Mouse (Mus musculus) lung, adult 2 months (tissue): ENCODE measurements around the gene Noto.

Source experiments
- CTCF ChIP-seq: fragments of 200-500 bp; IDR thresholded peaks from 2 replicates; pipeline ENCODE4 v1.5.1; 2011; ENCODE audit warnings: mild to moderate bottlenecking, low read length, control low read depth; ENCODE audit not compliant: insufficient read depth
- POLR2A ChIP-seq: fragments of 200-500 bp; IDR thresholded peaks from 2 replicates; pipeline ENCODE4 v1.6.1; 2011; ENCODE audit warnings: low read depth, mild to moderate bottlenecking, control low read depth, low read length, borderline replicate concordance; ENCODE audit errors: extremely low read depth

DNA sequence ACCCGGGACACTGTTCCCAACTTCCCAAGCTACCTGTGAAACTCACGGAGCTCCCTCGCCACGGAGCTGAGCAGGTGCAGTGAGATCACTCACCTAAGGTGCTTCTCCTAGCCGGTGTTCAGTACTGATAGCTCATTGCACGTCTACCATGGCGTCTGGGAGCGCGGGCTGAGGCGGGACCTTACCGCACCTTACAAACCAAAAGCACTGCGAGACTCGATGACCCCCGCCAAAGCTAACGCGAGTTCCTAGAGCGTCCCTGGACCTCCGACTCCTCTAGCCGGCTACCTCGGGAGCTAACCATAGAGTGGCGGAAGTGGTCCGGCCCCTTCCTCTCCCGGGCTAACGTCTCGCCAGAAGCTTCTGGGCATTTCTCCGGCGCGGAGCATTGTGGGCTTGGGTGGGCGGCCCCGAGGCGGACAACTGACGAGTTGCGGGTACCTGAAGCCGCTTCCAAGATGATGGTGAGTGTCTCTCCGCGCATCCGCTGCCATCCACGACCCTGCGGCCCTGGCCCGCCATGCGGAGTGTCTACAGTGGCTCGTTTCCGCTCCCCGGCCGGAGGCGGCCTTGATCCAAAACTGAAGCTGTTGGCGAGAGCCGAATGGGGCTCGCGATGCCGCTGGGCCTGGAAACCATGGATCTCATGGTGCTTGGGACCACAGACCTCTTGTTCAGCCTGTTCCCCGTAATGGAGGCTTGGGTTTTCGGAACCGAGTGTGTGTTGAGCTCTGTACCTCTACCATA is 28.2 kb downstream of the Noto start, which contains the start of gene Pradc1:
- TF ChIP-seq CTCF: no peak
- peak; percentile 76; the same call in 1 of the 2 replicates for TF ChIP-seq POLR2A
